In genomic region chr16:18145341-18145867, GRCm38 (mm10) we compare ENCODE assay signal across 17 mouse cellular contexts.
"Had no signal": no experiment of that assay in that cellular context is flagged by ENCODE, and none has a peak within 500 bp of the region (broad histone marks: within the 10 kb centered on the region; RNA-seq: fewer than 3 reads in every experiment).

No protein-coding gene starts in this region.

- H3K4me1 ChIP-seq: liver, embryonic 12.5 days had no signal

- DNase-seq: kidney, adult 11 months; kidney, adult 9 months; kidney, postnatal 36 days; lung, embryonic 14.5 days; lung, postnatal 10 days; lung, postnatal 4 days; retina, postnatal 1 day; right cerebral cortex, postnatal 4 days; spleen, adult 18-20 months; thymus, adult 18-20 months; thymus, postnatal 14 days had no signal

- H3K4me2 ChIP-seq: limb, embryonic 15.5 days; liver, embryonic 12.5 days; lung, embryonic 14.5 days; neural tube, embryonic 12.5 days had no signal

- H3K9ac ChIP-seq: limb, embryonic 15.5 days; liver, embryonic 12.5 days; lung, embryonic 14.5 days; neural tube, embryonic 12.5 days had no signal

- H3K9me3 ChIP-seq: limb, embryonic 15.5 days; liver, embryonic 12.5 days; midbrain, embryonic 10.5 days; neural tube, embryonic 12.5 days had no signal

- H3K36me3 ChIP-seq: limb, embryonic 15.5 days; liver, embryonic 12.5 days; midbrain, embryonic 10.5 days; neural tube, embryonic 12.5 days had no signal

- H3K27ac ChIP-seq: kidney, postnatal 0 days; limb, embryonic 15.5 days; liver, embryonic 12.5 days; midbrain, embryonic 10.5 days; neural tube, embryonic 12.5 days had no signal

- H3K27me3 ChIP-seq: limb, embryonic 15.5 days; neural tube, embryonic 12.5 days had no signal

- ATAC-seq: liver, embryonic 12.5 days had no signal

- H3K4me3 ChIP-seq: limb, embryonic 15.5 days; liver, embryonic 12.5 days; midbrain, embryonic 10.5 days; myocyte; neural tube, embryonic 12.5 days had no signal
